Mouse (Mus musculus): Measurements from ENCODE around the gene Fzd7.

- TF ChIP-seq POLR2A (IDR thresholded peaks at IDR 0.05; ENCODE audit: low read depth, low read length) (no peak), CTCF (conservative IDR thresholded peaks at IDR 0.05; ENCODE audit: insufficient read depth, insufficient read length, low read depth, low read length) (no peak)
Observed at GRCm38 (mm10) chr1:59465640-59466008, 16.6 kb upstream of the Fzd7 start.
